Mouse (Mus musculus) brain, embryonic 14.5 days (tissue): ENCODE data around the gene Muc3a. TPM values are rescaled to one million over a fixed set of nuclear protein-coding genes. Genes with fewer than 3 reads are reported as not detected.

ENCODE experiments used
- DNase-seq: peaks from one replicate; pipeline ENCODE4 v3.0.0-alpha.2; 2011; ENCODE audit warnings: low read depth
- CTCF ChIP-seq: fragments of 200-500 bp; IDR thresholded peaks from 2 replicates; pipeline ENCODE4 v1.5.1; 2012; ENCODE audit warnings: inconsistent platforms, mild to moderate bottlenecking, moderate library complexity, borderline replicate concordance; ENCODE audit not compliant: insufficient read depth, insufficient read length; ENCODE audit errors: extremely low read depth
- POLR2A ChIP-seq: fragments of 200-500 bp; IDR thresholded peaks from 2 replicates; pipeline ENCODE4 v1.6.1; 2012; ENCODE audit warnings: mild to moderate bottlenecking, inconsistent platforms, borderline replicate concordance; ENCODE audit not compliant: poor library complexity, insufficient read depth, insufficient read length, severe bottlenecking; ENCODE audit errors: extremely low read depth
- polyA plus RNA-seq: library from polyadenylated mRNA; depleted of rRNA; stranded (reverse); fragments of >200 nt; gene quantifications from 2 replicates; pipeline ENCODE4 v1.2.3, GENCODE M21; 2012; rRNA removed

Gene Muc3a
- 0.87 and 1.4 TPM in 2 replicates for polyA plus RNA-seq

DNA sequence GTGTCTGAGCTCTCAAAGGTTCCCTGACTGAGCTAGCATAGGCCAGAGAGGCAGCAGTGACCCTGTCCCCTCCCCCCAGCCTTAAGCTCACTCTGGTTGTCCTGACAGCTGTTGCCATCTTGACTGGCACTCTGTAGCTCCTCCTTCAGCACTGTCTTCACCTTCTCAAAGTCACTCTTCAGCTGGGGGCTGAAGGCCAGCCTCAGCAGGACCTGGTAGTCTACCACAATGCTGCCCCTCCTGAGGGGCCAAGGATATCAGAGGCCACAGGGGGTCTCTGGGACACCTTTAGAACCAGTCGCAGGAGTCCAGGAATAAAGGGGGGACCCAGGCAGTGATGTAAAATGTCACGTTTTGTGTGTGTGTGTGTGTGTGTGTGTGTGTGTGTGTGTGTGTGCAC lies at the start of gene Muc3a:
Gene Muc3a, minus strand, starts transcription at position 101 of the 400 bp plus-strand sequence.
- TF ChIP-seq CTCF: no peak
- no peak for TF ChIP-seq POLR2A
- no peak for DNase-seq

DNA sequence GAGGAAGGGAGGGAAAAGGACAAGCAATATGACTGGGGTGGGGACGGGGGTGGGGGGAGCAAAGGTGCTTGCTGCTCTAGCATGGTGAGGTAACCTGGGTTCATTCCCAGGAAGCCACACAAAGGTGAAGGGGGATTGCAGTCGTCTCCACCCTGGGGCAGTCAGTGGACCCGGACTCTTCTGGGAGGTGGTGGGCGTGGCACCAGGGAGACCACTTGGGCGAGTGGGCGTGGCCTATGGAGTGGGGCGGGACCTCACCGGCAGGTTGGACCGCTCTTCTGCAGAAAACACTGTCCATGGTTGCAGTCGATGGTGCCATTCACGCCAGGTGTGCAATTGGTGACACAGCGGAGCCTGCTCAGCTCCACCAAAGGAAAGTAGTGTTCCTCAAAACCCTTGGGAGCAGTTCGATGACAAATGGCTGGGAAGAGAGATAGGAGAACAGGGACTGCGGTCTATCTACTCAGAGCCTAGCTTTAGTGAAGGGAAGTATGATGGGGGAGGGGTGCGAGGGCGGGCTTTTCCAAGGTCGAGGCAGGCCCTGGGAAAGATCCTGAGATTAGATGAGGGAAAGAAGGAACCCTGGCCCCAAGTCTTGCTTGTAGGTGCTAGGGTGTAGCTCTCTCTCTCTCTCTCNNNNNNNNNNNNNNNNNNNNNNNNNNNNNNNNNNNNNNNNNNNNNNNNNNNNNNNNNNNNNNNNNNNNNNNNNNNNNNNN lies 917 bp downstream of the Muc3a start:
- DNase-seq: no peak
- no peak for TF ChIP-seq POLR2A
- no peak for TF ChIP-seq CTCF

DNA sequence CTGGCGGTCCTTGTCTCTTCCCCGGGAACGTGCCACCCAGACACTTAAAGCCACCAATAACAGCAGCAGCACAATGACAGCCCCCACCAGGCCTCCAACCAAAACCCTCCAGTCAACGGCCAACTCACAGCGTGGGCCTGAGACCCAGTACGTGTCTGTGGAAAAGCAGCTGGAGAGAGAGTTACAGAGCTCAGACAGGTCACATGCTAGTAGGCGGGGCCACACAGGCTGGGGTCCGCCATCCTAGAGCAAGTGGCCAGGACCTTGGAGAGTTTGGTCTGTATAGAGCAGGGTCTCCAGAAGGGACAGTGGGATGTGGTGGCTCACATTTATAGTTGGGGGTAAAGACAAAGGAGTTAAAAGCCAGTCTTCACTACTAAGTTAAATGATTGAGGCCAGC lies 1.5 kb downstream of the Muc3a start:
- no peak for DNase-seq
- TF ChIP-seq CTCF (no peak), POLR2A (no peak)

DNA sequence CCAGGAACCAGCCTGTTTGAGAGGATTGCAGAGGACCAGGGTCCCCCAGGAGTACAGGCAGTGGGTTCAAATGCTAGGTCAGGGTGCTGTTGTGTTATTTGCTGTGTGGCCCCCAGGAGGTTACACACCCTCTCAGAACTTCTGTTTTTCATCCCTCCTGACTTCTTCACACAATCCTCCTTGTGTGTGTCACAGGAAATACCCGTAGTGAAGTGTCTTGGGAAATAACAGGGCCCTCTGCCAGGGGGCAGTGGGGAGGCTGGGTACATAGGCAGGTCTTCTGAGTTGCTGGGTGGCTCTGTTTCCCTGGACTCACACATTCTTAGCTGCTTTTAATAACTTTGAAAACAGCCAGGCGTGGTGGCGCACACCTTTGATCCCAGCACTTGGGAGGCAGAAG lies 6.9 kb downstream of the Muc3a start:
- no peak for DNase-seq
- TF ChIP-seq CTCF: no peak
- TF ChIP-seq POLR2A: no peak

DNA sequence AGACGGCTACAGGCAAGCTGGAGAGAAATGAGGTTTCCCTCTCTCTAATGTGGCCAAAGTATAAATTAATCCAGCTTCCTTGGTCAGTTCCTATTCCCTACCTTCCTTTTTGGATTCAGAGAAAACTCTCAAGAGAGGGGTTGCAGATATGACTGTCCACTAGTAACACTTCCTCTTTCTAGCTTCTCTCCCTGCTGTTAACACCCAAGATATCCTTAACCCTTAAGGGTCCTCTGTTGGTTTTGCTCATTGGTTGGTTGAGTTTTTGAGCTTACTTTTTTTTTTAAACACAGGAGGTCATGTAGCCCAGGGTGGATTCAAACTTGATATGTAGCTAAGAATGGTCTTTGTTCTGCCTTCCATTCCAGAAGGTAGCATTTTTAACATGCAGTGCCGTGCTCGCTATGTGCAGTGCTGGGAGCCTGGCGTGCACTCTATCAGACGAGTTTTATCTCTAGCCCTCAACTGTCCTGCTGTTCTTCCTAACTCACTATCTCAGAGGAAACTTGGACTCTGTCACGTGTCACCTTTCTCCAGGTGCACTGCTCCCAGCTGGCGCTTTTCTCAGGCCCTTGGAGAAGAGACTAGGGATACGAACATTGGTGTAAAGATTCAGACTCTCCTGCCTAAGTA lies 17.6 kb downstream of the Muc3a start:
- TF ChIP-seq POLR2A (no peak), CTCF (no peak)
- no peak for DNase-seq

DNA sequence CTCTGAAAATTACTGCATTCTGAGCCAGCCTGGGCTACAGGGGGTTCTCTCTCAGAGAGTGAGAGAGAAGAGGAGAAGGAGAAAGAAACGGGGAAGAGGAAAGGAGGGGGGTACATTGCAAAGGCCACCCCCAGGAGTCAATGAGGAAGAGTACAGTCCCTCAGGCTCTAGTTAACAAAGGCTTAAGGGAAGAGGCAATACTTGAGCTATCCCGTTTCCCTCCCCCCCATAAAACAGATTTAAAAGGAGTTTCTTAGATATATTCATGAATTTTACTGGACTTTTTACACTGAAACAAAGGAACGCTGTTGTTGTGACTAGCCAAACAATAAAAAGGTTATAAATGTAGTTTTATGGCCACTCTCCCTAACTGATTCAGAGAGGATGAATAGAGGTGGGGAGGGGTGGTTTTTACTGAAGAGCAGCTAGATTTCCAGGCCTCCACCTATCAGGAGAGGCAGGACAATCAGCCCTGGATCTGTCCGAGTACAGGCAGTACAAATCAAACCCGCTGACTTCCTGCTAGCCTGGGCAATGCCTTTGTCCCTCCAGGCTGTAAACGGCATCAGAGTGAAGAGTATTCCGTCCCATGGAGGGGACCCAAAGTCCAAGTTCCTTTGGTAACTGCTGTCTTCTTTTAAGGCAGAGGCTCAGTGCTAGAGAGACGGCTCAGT lies 18.8 kb downstream of the Muc3a start:
- TF ChIP-seq POLR2A (no peak), CTCF (no peak)
- DNase-seq: no peak

DNA sequence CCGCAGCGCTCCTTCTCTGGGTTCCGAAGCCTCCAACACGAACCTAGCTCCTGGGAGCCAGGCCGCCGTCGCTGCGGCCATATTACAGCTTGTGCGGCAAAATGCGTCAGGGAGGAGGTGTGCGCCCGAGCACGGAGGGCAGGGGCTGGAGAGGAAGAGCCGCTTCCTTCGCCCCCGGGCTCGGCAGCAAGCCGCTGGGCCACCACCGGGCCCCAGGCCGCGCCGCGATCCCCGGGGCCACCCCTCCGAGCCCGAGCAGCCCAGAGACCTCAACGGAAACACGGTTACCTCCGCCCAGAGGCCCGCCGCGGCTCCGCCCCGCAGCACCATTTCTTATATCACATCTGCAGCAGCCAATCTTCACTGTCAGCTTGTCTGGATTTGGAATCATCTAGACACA lies 22.9 kb downstream of the Muc3a start:
- TF ChIP-seq CTCF (no peak), POLR2A (no peak)
- peak; percentile 44 for DNase-seq

DNA sequence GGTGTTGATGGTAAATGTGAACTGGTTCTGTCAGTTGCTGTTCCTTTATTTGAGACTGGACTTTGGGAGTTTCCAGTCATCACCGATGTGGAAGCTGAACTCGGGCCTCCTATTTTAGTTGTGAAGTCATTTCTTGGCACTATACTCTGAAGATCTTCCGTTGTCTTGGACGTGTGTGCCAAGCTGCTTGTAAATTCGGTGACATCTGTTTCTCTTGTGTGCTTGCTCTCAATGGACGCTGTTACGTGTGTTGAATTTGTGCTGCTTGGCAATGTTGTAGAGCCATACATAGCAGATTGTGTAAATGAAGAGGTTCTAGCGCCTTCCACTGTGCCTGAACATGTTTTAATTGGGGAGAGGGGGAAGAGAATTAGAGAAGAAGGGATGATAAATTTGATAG lies 26.8 kb downstream of the Muc3a start:
- no peak for TF ChIP-seq POLR2A
- TF ChIP-seq CTCF: no peak
- peak; percentile 72 for DNase-seq

DNA sequence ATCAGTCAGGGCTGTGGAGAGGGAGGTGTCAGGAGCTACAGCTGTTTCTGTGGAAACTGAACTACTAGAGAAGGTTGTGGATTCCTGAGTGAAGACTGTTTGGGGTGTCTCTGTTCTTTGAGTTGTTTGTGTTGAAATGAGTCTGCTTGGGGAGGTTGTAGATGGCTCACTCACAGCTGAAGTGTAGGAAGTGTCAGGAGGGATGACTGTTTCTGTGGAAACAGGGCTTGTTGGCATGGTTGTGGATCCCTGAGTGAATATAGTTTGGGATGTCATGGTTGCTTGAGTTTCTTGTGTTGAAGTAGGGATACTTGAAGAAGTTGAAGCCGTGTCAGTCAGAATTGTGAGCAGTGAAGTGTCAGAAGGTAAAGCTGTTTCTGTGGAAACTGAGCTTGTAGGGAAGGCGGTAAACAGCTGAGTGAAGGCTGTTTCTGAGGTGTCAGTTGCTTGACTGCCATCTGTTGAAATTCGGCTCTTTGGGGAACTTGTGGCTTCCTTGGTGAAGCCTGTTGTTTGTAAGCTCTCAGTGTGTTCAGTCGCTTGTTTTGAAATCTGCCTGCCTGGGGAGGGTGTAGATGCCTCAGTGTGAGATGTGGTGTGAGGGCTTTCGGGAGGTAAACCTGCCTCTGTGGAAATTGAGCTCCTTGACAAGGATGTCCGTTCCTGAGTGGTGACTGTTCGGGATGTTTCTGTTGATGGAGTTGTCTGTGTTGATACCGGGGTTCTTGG lies 32.4 kb downstream of the Muc3a start:
- no peak for TF ChIP-seq POLR2A
- no peak for TF ChIP-seq CTCF
- DNase-seq: peak; percentile 25

DNA sequence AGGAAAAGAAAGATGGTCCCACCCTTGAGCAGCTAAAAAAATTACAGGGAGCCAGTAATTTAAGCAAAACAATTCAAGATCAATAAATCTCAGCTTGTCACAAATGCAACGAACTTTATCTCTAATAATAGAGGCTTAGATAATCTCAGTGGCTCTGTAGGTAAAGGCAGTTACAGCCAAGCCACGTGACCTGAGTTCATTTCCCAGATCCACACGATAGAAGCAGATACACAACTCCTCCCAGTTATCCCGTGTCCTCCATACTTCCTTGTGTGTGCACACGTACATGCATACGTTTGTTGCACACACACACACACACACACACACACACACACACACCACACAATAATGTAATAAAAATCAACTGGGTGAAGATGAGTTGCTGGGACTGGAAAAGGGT lies 38.2 kb downstream of the Muc3a start:
- TF ChIP-seq POLR2A (no peak), CTCF (no peak)
- DNase-seq: no peak

DNA sequence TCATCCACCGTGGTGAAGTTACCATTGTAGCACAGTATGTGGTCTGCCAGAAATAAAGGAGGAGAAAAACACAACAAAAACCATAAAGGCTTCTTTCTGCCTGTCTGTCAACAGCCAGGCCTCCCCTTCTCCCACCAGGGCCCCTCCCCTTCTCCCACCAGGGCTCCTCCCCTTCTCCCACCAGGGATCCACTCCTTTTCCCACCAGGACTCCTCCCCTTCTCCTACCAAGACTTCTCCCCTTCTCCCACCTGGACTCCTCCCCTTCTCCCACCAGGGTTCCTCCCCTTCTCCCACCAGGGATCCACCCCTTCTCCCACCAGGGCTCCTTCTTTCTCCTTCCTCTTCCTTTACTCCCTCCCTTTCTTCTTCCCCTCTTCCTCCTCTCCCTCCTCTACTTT lies 39.6 kb downstream of the Muc3a start:
- TF ChIP-seq CTCF: no peak
- TF ChIP-seq POLR2A: no peak

DNA sequence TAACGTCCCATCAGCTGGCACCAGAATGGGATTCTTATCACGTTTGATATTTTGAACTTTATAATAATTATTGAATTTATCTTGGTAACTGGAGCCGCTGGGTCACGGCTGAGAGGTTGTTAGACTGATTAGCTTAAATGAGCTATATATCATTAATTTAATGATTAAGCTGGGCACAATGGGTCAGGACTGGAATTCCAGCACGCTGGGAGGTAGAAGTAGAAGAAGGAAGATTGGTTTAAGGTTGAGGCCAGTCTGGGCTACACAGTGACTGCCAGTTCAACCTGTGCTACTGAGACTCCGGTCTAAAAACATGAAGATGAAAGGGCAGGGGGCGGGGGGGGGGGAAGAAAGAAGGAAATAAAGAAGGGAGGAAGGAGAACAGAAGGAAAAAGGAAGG lies 40.7 kb downstream of the Muc3a start:
- no peak for DNase-seq

More for the DNA sequence above, 39.6 kb downstream of the Muc3a start:
- DNase-seq: no peak

More for the DNA sequence above, 40.7 kb downstream of the Muc3a start:
- TF ChIP-seq POLR2A: no peak
- no peak for TF ChIP-seq CTCF
